Mouse (Mus musculus) embryo, embryonic 9.5 days (tissue): ENCODE measurements at regions not wholly inside any gene's neighbourhood (a gene's known extent, or its start where the extent isn't known, plus 50 kb on each side); places are given as distances from the start of the nearest gene placed in this dataset.

Source experiments
- DNase-seq: peaks from one replicate; pipeline ENCODE4 v3.0.0-alpha.2; 2017; ENCODE audit errors: extremely low spot score

DNA sequence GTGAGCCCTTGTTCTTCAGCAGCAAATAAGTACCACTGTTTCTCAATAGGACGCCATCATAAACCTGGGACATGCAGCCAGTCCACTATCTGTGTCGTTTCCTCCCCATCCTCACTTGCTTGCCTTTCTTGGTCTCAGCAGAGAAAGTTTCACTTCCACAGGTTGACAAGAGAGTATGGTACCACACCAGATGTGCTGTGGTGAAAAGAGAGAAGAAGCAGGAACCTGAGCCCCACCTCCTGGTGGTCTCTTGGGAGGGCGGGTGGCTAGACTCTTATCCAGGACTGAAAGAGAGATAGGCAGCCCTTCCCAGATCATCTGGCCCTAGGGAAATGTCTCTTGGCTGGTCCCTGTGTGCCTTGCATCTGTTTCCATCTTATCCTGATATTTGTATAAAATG, 133.1 kb upstream of the Zmiz1 start:
- no peak for DNase-seq

DNA sequence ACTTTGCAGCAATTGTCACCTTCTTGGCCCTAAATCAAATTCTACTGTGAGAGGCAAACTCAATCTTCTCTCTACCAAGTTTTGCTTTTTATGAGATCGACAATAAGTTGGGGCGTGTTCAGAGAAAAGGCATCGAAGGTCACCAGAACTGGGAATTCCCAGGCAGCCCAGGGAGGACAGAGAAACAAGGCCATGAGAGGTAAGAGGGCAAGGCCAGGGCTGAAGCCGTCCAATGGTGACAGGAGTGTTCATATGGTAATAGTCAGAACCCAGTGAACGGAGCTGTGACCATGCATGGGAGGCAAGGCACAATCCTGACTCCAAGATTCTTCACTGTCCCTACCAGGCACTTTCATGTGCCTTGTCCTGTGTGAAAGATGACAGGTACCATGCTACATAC, 130.8 kb upstream of the Zmiz1 start:
- DNase-seq: no peak

DNA sequence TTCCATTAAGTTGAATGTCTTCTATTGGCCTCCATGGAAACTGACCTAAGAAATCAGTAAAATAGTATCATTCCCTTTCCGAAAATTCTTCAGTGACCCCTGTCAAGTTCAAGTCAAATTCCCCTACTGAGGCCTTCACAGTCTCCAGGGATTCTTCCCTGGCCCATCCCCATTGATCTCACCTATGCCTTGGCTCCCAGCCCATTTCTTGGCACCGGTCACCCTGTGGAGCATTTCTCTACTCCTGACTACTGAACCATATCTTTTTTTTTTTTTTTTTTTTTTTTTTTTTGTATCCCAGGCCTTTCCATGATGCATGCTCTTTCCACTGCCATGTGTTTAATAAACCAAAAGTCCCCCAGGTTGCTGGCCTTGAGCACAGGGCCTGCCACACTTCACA, 124.8 kb upstream of the Zmiz1 start:
- no peak for DNase-seq

DNA sequence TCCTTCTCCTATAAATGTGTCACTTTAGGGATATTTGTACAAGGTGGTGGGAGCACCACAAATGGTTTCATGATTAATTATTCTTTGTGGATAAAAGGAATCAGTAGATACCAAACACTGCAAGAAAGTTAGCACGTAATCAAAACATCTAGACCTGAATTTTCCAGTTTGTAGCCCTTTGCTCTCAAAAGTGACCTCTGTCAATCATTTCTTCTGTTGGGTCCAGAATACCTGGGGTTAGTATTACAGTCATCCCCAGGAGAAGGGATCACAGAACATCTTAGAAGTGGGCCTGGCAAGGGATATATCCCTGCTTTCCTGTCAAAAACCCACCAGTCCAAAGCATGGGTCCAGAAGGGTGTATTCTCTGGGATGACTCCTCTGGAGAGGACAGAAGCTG, 122.1 kb upstream of the Zmiz1 start:
- DNase-seq: no peak

DNA sequence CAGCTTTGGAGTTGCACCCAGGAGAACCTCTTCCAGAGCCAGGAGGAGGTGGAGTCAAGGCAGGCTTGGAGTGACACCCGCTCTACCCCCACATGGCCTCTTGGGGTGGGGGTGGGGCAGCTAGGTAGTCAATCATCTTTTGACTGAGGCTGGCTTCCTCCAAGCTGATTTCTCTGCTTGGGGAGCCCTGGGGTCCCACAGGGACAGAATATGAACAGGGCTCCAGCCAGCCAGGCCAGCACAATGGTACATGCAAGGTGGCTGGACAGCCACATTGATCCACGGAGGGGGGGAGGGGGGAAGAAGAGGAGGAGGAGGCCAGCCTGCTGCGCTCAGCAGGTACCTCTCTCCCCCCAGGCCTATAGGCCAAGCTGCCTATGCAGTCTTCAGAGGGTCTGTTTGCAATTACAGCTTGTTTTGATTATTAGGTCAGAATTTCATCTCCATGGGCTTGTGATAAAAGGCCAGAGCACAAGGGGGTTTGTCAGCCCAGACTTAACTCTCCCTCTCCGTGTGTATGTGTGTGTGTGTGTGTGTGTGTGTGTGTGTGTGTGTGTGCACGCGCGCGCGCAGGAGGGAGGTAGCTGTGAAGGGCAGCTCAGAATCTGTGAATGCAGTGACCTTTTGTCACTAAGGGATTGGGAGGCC, 120.5 kb upstream of the Zmiz1 start:
- DNase-seq: peak; percentile 51

DNA sequence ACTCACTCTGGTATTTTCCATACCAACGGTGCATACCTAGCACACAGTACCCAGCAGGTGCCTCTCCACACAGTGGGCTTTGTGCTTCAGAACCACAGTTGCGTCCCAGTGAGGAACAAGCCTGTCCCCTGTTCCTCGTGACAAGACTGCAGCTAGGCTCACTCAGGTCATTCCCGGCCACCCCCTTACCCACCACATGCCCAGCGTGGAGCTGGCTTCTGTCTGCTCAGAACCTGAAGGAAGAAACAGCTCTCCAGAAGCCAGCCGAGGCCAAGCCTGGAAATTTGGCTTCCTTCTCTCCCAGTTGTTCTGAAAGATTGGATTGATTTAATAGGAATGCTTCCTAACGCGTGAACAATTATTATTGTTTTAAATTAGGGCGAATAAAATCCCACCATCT, 118.1 kb upstream of the Zmiz1 start:
- DNase-seq: no peak

DNA sequence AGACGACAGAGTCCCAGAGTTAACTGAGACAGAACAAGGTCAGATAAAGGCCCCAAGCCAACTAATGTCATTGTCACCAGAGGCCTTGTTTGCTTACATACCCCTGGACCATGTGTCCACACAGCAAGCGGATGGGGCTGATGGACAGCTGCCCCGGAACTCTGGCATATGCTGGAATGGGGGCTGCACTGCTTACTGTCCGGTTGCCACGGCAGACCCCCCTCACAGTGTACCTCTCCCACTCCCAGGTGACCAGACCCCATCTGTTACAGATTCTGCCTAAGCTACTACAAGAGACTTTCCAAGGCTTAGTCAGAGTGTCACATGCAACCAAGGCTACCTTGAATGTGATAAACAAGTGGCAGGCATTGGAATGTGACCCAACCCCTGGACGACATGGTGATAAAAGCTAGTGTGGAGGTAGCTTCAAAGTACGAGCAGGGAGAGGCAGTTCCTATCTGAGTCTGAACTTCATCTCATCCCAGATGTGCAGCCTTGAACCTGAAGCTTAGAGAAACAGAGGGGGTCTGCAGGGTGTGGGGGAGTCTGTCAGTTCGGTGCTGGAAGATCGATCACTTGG, 117.0 kb upstream of the Zmiz1 start:
- DNase-seq: no peak

DNA sequence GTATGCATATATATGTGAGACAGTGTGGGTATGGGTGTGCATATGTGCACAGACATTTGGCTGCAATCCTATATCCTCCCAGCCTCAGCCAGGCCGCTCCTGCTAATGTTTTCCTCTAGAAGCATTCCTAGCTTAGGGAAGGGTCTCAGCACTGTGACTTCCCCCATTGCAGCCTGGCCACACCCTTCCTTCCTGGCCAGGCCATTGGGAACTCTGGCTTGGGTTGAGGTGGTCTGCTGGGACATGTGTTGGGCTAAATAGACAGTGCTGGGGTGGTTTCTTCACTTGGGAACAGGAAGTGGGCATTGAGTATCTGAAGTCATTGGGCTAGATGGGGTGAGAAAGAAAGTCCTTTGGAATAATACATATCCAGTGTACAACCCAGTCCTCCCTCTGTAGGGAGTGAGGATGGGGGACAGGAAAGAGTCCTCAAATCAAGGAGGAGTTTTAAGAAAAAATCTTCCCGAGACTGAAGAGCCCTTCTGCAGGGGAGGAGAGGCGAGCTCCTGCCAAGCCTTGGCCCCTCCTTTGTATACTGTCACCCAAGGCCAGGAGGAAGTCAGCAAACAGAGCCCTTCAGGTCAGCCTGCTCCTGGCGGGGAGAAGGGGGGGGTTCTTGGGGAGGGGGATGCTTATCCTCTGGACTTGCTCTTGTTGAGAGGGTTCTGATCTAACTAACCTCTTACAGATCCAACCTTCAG, 116.0 kb upstream of the Zmiz1 start:
- DNase-seq: no peak

DNA sequence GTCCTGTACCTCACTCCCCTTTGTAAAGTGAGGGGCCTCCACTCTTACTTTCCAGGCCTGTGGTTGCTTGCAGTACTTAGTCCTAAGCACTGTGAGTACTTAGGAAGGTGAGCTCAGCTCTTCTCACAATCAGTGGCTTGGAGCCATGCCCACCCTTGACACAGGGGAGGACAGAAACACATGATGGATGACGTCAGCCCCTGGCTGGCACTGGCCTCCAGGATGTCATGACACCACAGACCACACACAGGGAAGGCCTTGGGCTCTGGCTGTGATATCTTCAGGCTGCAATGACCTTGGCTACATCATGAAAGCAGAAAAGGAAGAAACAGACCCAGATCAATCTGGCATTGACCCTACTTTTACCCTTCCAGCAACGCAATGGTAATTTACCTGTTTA, 113.0 kb upstream of the Zmiz1 start:
- DNase-seq: peak; percentile 13

DNA sequence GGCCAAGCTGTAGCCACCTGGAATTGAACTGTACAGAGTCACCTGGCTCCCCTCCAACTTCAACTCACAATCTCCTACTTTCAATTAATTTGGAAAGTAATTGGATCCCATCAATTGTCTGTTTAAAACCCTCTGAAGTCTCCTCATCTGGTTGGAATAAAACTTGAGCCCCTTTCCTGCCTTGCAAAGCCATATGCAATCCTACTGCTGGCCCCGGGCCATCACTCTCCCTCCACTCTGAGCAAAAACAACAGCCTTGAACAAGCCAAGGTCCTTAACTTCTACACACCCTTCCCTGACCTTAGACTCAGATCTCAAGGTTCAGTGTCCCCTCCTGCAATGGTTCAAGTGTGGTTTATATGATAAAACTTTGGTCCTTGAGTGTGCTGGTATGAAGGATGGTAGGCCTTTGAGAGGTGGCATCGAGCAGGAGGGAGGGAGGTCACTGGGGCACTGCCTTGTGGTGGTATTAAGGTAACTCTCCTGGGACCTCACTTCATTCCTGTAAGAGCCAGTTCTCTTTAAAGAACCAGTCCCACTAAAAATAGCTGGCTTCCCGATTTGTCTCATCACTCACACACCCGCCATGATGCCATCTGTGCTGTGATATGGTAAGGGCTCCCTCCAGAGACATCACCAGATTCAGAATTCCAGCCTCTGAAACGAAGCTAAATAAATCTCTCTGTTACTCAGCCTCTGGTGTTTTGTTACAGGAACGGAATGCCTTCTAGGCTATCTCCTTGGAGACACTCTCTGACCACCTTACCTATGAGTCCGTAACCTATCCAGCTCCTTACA, 112.0 kb upstream of the Zmiz1 start:
- DNase-seq: no peak

DNA sequence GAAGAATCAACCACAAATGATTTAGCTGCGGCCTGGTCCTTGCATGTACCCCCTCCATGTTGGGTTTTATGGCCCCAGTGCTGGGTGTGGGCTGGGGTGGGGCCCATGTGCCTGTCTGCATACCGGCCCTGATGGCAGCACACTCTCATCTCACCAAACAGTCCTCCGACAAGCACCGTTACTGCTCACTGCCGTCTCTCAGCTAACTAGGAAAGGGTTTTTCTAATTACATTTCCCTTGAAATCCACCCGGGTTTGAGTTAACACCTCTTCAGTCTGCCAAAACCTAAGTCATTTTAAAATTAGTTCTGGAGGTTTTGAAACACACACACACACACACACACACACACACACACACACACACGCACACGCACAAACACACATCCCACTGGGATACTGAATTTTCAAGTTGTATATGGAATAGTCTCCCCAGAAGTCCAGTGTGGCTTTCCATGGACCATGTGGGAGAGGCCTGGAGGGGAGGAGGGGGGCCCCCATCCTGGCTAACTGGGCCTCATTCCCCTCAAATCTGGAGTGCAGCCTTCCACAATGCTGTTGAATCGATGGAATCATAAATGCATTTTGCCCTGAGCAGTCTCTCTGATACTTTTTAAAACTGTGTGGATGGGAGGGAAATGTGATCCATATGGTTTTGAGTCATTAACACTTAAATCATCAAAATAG, 108.6 kb upstream of the Zmiz1 start:
- DNase-seq: no peak

DNA sequence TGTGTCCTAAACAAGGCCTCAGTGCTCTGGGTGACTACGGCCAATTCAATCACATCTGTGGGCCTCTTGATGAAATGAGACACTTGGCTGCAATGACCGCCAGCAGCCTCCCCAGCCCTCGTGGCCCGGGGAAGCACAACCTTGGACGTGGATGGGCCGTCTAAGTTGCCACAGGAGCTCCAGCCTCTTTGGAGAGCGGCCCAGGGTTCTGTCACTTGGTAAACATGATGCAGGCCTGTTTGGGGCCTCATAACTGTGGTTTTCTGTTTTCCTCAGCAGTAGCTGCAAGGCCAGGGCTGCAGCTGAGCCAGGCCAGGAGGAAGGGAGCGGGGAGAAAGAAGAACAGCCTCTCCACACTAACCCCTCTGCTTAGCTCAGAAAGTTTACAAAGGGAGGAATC, 105.2 kb upstream of the Zmiz1 start:
- no peak for DNase-seq

DNA sequence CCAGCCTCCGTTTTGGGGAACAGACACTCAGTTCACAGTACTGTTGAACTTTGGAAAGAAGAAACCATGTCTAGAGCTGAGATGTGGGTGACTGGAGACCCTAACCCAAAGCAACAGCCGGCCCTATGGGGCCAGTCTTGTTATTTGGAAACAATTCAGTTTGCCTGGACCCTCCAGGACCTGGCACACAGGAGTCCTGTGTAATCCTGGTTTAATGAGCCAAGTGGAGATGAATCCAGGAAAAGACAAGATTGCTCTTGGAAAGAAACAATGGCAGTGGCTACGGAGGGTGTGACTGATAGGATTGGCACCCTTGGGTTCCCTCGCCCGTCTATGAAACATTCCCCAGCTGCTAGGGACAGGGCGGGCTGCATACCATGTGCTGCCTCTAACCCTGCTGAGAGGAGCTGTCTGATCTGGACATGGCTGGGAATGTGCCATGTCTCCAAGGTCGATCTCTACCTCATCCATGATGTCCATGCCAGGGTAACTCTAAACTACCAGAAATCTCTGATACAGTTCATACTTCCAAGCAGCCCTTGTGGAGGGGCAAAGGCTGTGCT, 104.6 kb upstream of the Zmiz1 start:
- DNase-seq: no peak

DNA sequence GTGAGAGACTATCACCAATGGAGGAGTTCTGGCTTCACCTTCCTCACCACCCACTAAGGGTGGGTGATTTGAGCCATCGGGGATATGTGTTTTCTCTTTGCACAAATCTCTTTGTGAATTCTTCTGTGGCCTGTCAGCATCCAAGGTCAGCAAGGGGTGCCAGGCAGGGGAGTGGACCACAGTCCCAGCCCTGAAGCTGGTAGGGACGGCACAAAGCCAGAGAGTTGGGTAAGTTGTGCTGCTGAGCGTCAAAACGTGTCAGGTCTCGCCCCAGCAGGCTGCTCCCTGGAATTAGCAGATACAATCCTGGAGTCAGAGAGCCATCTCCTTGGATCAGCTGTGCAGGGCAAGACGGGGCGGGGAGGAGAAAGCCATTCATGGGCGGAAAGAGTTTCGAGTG, 101.2 kb upstream of the Zmiz1 start:
- DNase-seq: no peak

DNA sequence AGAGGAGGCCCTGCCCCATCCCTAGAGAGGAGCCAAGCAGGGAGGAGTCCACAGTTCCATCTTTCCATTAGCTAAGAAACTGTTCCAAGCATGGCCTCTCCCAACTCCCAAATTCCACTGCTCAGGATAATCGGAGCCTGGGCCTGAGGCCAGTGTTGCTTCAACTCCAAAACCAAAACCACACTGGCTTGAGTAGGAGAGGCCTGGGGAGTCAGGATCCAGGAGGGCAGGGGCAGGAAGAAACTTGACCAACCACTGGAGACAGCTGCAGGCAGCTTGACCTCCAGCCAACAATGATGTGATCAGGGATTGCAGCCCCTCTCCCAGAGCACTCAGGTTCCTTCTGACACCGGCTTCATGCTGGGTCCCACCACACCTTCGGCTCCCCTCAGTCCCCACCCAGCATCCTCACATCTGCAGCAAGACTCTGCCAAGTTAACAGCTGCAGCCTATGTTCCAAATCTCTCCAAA, 99.1 kb upstream of the Zmiz1 start:
- no peak for DNase-seq

DNA sequence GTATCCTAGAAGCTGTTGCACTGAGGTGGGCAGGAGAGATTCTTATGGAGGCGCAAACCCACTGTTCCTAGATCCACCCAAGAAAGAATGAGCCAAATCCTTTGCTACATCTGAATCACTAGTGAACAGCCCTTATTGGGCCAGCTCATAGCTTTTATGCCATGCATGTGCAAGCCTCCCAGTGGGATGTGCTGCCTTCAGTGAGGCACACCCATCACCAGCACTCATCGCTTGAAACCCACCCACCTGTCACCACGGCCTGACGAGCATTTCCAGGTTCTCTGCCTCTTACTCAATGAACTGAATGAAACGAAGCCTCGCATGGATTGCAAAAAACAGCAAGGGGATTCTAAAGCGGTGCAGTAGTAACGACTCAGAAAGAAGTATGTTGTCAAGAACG, 98.3 kb upstream of the Zmiz1 start:
- no peak for DNase-seq

DNA sequence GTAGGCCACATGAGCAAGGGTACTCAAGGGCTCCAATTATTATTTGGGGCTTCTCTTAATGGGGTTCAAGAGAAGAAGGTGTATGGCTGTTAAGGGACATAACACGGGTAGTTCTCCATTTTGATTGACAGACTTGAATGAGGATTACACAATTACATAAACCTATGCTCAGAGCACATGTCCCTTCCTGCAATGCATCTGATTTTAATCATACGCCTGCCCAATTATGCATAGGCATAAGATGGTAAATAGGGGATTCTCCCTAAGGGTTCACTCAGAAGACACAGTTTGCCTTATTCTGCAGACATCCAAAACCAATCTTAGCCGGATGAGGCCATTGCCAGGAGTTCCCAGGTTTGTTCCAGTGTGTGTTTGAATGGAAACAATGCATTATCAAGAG, 97.9 kb upstream of the Zmiz1 start:
- no peak for DNase-seq

DNA sequence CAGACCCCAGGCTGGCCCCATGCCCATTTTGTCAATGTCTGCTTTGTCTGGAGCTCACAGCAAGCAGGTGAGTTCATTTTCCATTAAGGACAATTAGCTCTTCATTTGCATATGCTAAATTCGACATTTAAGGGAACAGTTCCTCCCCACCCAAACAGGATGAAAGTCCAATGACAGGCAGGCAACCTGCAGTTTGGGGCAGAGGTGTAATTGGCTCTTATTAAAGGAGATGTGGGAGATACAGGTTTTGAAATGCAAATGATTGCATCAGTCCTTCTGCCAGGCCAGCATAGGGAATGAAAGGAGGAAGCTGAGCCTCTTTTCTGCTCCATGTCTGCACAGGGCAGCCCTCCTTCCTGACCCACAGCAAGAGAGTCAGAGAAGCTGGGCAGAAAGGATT, 96.2 kb upstream of the Zmiz1 start:
- no peak for DNase-seq

DNA sequence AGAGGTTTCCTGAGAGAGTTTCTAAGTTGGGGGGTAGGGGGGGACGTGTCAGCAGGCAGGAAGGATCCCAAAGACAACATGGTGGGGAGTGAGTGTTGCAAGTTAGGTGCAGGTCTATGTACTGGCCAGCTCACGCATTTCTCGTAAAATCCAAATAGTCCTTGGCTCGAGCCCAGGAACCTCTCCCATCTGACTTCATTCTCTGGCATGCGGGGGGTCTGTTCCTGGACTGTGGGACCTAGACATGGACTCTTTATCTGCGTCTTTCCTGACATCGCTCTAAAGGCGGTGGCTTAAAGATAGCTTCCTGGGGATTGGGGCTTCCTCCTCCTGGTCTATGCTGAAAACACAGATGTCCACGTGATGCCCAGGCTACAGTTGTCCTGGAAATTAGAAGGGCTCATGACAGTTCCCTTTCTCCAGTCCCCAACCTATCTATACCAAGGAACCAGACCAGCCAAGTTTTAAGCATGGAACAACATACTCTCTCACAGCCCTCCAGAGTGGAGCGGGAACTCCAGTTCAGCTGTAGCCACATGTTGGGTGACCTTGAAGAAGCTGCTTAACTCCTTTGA, 93.7 kb upstream of the Zmiz1 start:
- no peak for DNase-seq

DNA sequence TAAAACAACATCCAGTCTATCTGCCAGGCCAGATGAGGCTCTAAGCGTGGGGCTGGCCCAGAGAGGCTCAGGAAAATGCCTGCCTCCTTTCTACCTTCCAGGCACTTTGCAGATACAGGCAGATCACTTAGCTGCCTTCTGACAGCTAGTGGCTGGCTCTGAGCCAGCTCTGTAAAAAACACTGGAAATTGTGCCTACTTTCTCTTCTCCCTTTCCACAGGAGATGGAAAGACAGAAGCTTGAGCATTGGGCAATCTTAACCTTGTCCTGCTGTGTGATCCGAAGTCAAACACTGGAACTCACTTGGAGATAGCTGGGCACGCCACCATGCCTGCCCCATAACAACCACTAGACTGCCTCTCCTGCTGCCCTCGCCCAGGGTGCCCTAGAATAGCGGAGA, 93.0 kb upstream of the Zmiz1 start:
- no peak for DNase-seq

DNA sequence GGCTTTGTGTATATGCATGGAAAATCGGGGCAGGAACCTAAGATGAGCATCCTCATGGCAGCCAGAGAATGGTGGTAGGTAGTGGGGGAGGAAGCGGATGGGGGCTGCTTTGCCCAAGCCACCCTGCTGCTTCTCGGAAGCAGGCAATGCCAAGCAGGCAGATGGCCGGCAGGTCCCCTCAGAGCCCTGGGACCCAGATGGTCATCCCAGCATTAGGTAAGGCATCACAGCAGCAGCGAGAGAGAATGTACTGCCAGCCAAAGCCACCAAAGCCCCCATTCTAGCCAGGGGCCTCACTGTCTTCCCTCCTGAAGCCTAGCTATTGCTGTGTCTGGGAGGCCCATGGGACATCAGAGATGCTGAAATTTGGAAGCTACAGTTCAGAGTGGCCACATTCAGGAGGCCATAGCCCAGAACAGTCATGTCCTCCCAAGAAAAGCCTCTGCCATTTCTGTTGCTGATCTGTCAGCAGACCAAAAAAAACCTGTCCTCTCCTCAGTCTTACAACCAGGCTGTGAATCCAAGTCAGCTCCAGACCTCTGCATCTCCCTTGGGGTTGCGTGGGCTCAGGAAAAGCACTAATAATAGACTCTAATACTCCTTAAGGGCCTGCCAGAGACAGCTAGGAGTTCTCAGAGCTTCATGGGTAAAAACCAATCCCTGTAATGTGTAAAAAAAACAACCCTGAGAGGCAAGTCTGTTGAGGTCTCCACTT, 88.5 kb upstream of the Zmiz1 start:
- DNase-seq: no peak
